Mouse (Mus musculus) megakaryocyte, embryonic 14.5 days (primary cell): ENCODE data around the gene C9orf72.

Source experiments
- FLI1 ChIP-seq: IDR thresholded peaks from 2 replicates; pipeline ENCODE4 v1.6.1; 2012; ENCODE audit warnings: low read length, inconsistent platforms, mixed read lengths
- GATA1 ChIP-seq: IDR thresholded peaks from 3 replicates; pipeline ENCODE4 v1.6.1; 2012; ENCODE audit warnings: mixed read lengths, low read length, inconsistent platforms, borderline replicate concordance

GRCm38 (mm10) chr4:35177926-35178645 lies 47.9 kb downstream of the C9orf72 start:
- TF ChIP-seq FLI1 (no peak), GATA1 (no peak)
